Mouse (Mus musculus) stomach, postnatal 0 days (tissue): ENCODE results near the gene Eml6.

Experiments used
- CTCF ChIP-seq: IDR thresholded peaks from 2 replicates; pipeline ENCODE4 v1.5.1; 2016; ENCODE audit warnings: antibody characterized with exemption, low read depth, mild to moderate bottlenecking, moderate library complexity
- EP300 ChIP-seq: optimal IDR thresholded peaks from 2 replicates; pipeline ENCODE3; 2016; ENCODE audit warnings: antibody characterized with exemption

- TF ChIP-seq EP300, result no peak
- TF ChIP-seq CTCF, result no peak
These were observed 267.2 kb downstream of the Eml6 start for GRCm38 (mm10) chr11:29758617-29759016.
